Mouse (Mus musculus) cortical plate, adult 2 months (tissue): ENCODE measurements around the gene 1700023F06Rik. TPM values are rescaled to one million over a fixed set of nuclear protein-coding genes. Genes with fewer than 3 reads are reported as not detected.

Experiments used
- H3K27ac ChIP-seq: fragments of 200-500 bp; 2 replicates; pipeline ENCODE4 v1.5.1; 2012; ENCODE audit warnings: low read length, control low read depth, inconsistent platforms; ENCODE audit not compliant: insufficient read depth
- H3K4me1 ChIP-seq: fragments of 200-500 bp; 2 replicates; pipeline ENCODE4 v1.6.1; 2011; ENCODE audit warnings: low read length; ENCODE audit not compliant: control insufficient read depth, insufficient read depth
- H3K4me3 ChIP-seq: fragments of 200-500 bp; 2 replicates; pipeline ENCODE4 v1.5.1; 2011; ENCODE audit warnings: mild to moderate bottlenecking, low read length, control low read depth; ENCODE audit not compliant: insufficient read depth
- CTCF ChIP-seq: fragments of 200-500 bp; IDR thresholded peaks from 2 replicates; pipeline ENCODE4 v1.5.1; 2011; ENCODE audit warnings: mild to moderate bottlenecking, control low read depth, low read length; ENCODE audit not compliant: insufficient read depth; ENCODE audit errors: extremely low read depth
- POLR2A ChIP-seq: fragments of 200-500 bp; IDR thresholded peaks from 2 replicates; pipeline ENCODE4 v1.6.1; 2011; ENCODE audit warnings: mild to moderate bottlenecking, low read length, control low read depth; ENCODE audit not compliant: insufficient read depth; ENCODE audit errors: extremely low read depth
- polyA plus RNA-seq: library from polyadenylated mRNA; depleted of rRNA; stranded (reverse); fragments of >200 nt; gene quantifications from 2 replicates; pipeline ENCODE4 v1.2.3, GENCODE M21; 2012

The 1700023F06Rik gene
- polyA plus RNA-seq, 1 experiment = 4.2 TPM

GRCm38 (mm10) chr11:103244856-103245255, 36.5 kb upstream of the 1700023F06Rik start:
- no peak for TF ChIP-seq CTCF
- no peak for TF ChIP-seq POLR2A
- peaks cover 10% of the 10 kb centered on the region for H3K4me1 ChIP-seq
- H3K4me3 ChIP-seq = no peak overlapping the region
- no peak overlapping the region for H3K27ac ChIP-seq

- no peaks in the 10 kb centered on the region; the same call in 1 of the 2 replicates for H3K4me1 ChIP-seq
- TF ChIP-seq POLR2A = no peak
- no peak for TF ChIP-seq CTCF
- no peak overlapping the region for H3K4me3 ChIP-seq
- no peak overlapping the region for H3K27ac ChIP-seq
Observed at GRCm38 (mm10) chr11:103240740-103241139, 32.4 kb upstream of the 1700023F06Rik start.

- Histone ChIP-seq H3K4me1 (no peaks in the 10 kb centered on the region; the same call in 1 of the 2 replicates), H3K27ac (no peak overlapping the region), H3K4me3 (no peak overlapping the region)
- TF ChIP-seq CTCF = no peak
- TF ChIP-seq POLR2A = no peak
Observed at GRCm38 (mm10) chr11:103237757-103238156, 29.4 kb upstream of the 1700023F06Rik start.

- Histone ChIP-seq H3K27ac (no peak overlapping the region), H3K4me1 (no peaks in the 10 kb centered on the region; the same call in 1 of the 2 replicates), H3K4me3 (no peak overlapping the region)
- no peak for TF ChIP-seq POLR2A
- TF ChIP-seq CTCF = no peak
Observed at GRCm38 (mm10) chr11:103236903-103237302, 28.5 kb upstream of the 1700023F06Rik start.

GRCm38 (mm10) chr11:103236431-103236830, 28.1 kb upstream of the 1700023F06Rik start:
- no peak overlapping the region for H3K4me3 ChIP-seq

GRCm38 (mm10) chr11:103235702-103236101, 27.3 kb upstream of the 1700023F06Rik start:
- Histone ChIP-seq H3K27ac (no peak overlapping the region), H3K4me3 (no peak overlapping the region), H3K4me1 (no peaks in the 10 kb centered on the region; the same call in 1 of the 2 replicates)
- TF ChIP-seq CTCF = no peak
- no peak for TF ChIP-seq POLR2A

More at GRCm38 (mm10) chr11:103236431-103236830, 28.1 kb upstream of the 1700023F06Rik start:
- TF ChIP-seq CTCF (no peak), POLR2A (no peak)
- Histone ChIP-seq H3K4me1 (no peaks in the 10 kb centered on the region; the same call in 1 of the 2 replicates), H3K27ac (no peak overlapping the region)

GRCm38 (mm10) chr11:103234447-103234846, 26.1 kb upstream of the 1700023F06Rik start:
- Histone ChIP-seq H3K27ac (no peak overlapping the region), H3K4me3 (no peak overlapping the region), H3K4me1 (no peaks in the 10 kb centered on the region; the same call in 1 of the 2 replicates)
- TF ChIP-seq POLR2A (no peak), CTCF (no peak)

GRCm38 (mm10) chr11:103232966-103233365, 24.6 kb upstream of the 1700023F06Rik start:
- Histone ChIP-seq H3K4me1 (no peaks in the 10 kb centered on the region; the same call in 1 of the 2 replicates), H3K27ac (no peak overlapping the region), H3K4me3 (no peak overlapping the region)
- TF ChIP-seq POLR2A (no peak), CTCF (peak; percentile 71)

- Histone ChIP-seq H3K4me3 (no peak overlapping the region), H3K4me1 (no peaks in the 10 kb centered on the region; the same call in 1 of the 2 replicates), H3K27ac (no peak overlapping the region)
- TF ChIP-seq POLR2A (no peak), CTCF (no peak)
Observed at GRCm38 (mm10) chr11:103231367-103231766, 23.0 kb upstream of the 1700023F06Rik start.

GRCm38 (mm10) chr11:103230626-103231025, 22.3 kb upstream of the 1700023F06Rik start:
- Histone ChIP-seq H3K4me1 (no peaks in the 10 kb centered on the region), H3K4me3 (no peak overlapping the region), H3K27ac (no peak overlapping the region)
- TF ChIP-seq CTCF = no peak
- TF ChIP-seq POLR2A = no peak

GRCm38 (mm10) chr11:103229608-103230007, 21.2 kb upstream of the 1700023F06Rik start:
- Histone ChIP-seq H3K27ac (no peak overlapping the region), H3K4me1 (no peaks in the 10 kb centered on the region), H3K4me3 (no peak overlapping the region)
- TF ChIP-seq POLR2A = no peak
- no peak for TF ChIP-seq CTCF

GRCm38 (mm10) chr11:103223951-103224456, 15.6 kb upstream of the 1700023F06Rik start:
- Histone ChIP-seq H3K4me1 (peaks cover 3% of the 10 kb centered on the region), H3K27ac (peak overlapping the region; percentile 2; the same call in 1 of the 2 replicates), H3K4me3 (no peak overlapping the region)
- TF ChIP-seq CTCF = no peak
- no peak for TF ChIP-seq POLR2A
